Mouse (Mus musculus) forebrain, embryonic 13.5 days (tissue): ENCODE data around the gene Zg16. TPM values are rescaled to one million over a fixed set of nuclear protein-coding genes. Genes with fewer than 3 reads are reported as not detected.
"Not testable (repeated sequence)": the region's sequence is repeated elsewhere in the genome, so short reads cannot be mapped to it uniquely, and the experiment has no call there.

ENCODE experiments used
- ATAC-seq: fragments of 200-750 bp; cut with Nextera tagmentation; 2 replicates; pipeline ENCODE4 v1.8.0; 2017
- H3K27ac ChIP-seq: fragments of 300-500 bp; sonication (generic); 2 replicates; pipeline ENCODE4 v1.5.1; 2015; ENCODE audit warnings: inconsistent platforms, mild to moderate bottlenecking, moderate library complexity
- H3K27me3 ChIP-seq: fragments of 300-500 bp; sonication (generic); 2 replicates; pipeline ENCODE4 v1.6.1; 2015; ENCODE audit warnings: mild to moderate bottlenecking, inconsistent platforms
- H3K36me3 ChIP-seq: fragments of 300-500 bp; sonication (generic); 2 replicates; pipeline ENCODE4 v1.6.1; 2015; ENCODE audit warnings: mild to moderate bottlenecking, inconsistent platforms; ENCODE audit not compliant: poor library complexity, severe bottlenecking
- H3K4me1 ChIP-seq: fragments of 300-500 bp; sonication (generic); 2 replicates; pipeline ENCODE4 v1.6.1; 2015; ENCODE audit warnings: inconsistent platforms
- H3K4me2 ChIP-seq: fragments of 300-500 bp; sonication (generic); 2 replicates; pipeline ENCODE4 v1.6.1; 2015; ENCODE audit warnings: inconsistent platforms, mild to moderate bottlenecking, moderate library complexity
- H3K4me3 ChIP-seq: fragments of 300-500 bp; sonication (generic); 2 replicates; pipeline ENCODE4 v1.5.1; 2015; ENCODE audit warnings: mild to moderate bottlenecking, inconsistent platforms
- H3K9ac ChIP-seq: fragments of 300-500 bp; sonication (generic); 2 replicates; pipeline ENCODE4 v1.6.1; 2015; ENCODE audit warnings: mild to moderate bottlenecking, inconsistent platforms
- H3K9me3 ChIP-seq: fragments of 300-500 bp; sonication (generic); replicated peaks from 2 replicates; pipeline ENCODE4 v1.6.1; 2016; ENCODE audit warnings: inconsistent platforms
- WGBS: fragments of 180-500 bp; shearing (Covaris S2); methylation state at CpG from one replicate; pipeline ENCODE4 v1.1.7; 2015; 5-methylcytosine and 5-hydroxymethylcytosine counted together
- polyA plus RNA-seq: library from polyadenylated mRNA; unstranded; fragments of >200 nt; fragmentation: Nextera tagmentation; extraction: Ambion mirVana; gene quantifications from 2 replicates; pipeline ENCODE4 v1.2.1, GENCODE M21; 2015

Gene Zg16
- polyA plus RNA-seq, 1 experiment from 2014 or later: not detected

GRCm38 (mm10) chr7:127099528-127099927 is 12.4 kb upstream of the Zg16 start:
- ATAC-seq: no peak
- Histone ChIP-seq H3K9ac (no peak overlapping the region), H3K4me1 (peaks cover 6% of the 10 kb centered on the region; the same call in 1 of the 2 replicates), H3K9me3 (no peaks in the 10 kb centered on the region), H3K36me3 (no peaks in the 10 kb centered on the region), H3K27ac (no peak overlapping the region), H3K4me2 (no peak overlapping the region), H3K27me3 (no peaks in the 10 kb centered on the region), H3K4me3 (no peak overlapping the region)
- WGBS: 87% methylated on average over 4 of the region's 4 CpGs

GRCm38 (mm10) chr7:127098950-127099349 is 11.8 kb upstream of the Zg16 start:
- ATAC-seq: no peak
- no peak overlapping the region for H3K27ac ChIP-seq
- H3K27me3 ChIP-seq: no peaks in the 10 kb centered on the region
- H3K9ac ChIP-seq: no peak overlapping the region
- H3K36me3 ChIP-seq: no peaks in the 10 kb centered on the region
- no peak overlapping the region for H3K4me2 ChIP-seq
- H3K9me3 ChIP-seq: no peaks in the 10 kb centered on the region
- H3K4me3 ChIP-seq: no peak overlapping the region
- 92% methylated on average over 4 of the region's 4 CpGs for WGBS
- 0 out of 2 replicates have a peak, but pooled peaks cover under 1% of the 10 kb centered on the region for H3K4me1 ChIP-seq

GRCm38 (mm10) chr7:127098521-127098920 is 11.4 kb upstream of the Zg16 start:
- Histone ChIP-seq H3K36me3 (no peaks in the 10 kb centered on the region), H3K9me3 (no peaks in the 10 kb centered on the region), H3K9ac (no peak overlapping the region), H3K4me1 (no peaks in the 10 kb centered on the region), H3K27ac (no peak overlapping the region), H3K4me2 (no peak overlapping the region), H3K27me3 (no peaks in the 10 kb centered on the region), H3K4me3 (no peak overlapping the region)
- no peak for ATAC-seq
- 89% methylated on average over 5 of the region's 5 CpGs for WGBS

DNA sequence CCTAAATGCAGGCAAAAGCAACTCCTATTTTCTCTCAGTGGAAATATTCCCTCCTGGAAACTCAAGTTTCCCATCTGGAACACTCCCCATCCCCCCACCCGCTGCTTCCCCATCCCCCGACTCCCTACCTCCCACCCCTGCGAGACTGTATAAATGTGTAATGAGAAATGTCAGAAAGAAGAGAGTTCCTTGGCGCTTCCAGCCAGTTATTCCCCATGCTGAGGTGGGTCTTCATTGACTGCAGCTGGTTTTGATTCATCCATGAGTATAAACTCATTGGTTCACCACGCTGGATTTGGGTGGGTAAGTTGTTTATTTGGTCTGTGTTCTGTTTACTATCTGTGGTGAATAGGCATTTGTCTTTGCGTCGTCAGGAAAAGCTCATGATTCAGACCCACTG is 9.3 kb upstream of the Zg16 start:
- no peak for ATAC-seq
- H3K27ac ChIP-seq: no peak overlapping the region
- no peaks in the 10 kb centered on the region for H3K9me3 ChIP-seq
- no peak overlapping the region for H3K4me2 ChIP-seq
- H3K9ac ChIP-seq: no peak overlapping the region
- H3K27me3 ChIP-seq: no peaks in the 10 kb centered on the region
- 83% methylated on average over 7 of the region's 7 CpGs for WGBS
- no peaks in the 10 kb centered on the region for H3K36me3 ChIP-seq
- no peaks in the 10 kb centered on the region for H3K4me1 ChIP-seq
- no peak overlapping the region for H3K4me3 ChIP-seq

- no peak overlapping the region for H3K27ac ChIP-seq
- H3K9me3 ChIP-seq: no peaks in the 10 kb centered on the region
- ATAC-seq: no peak
- 79% methylated on average over 3 of the region's 3 CpGs for WGBS
- no peaks in the 10 kb centered on the region for H3K36me3 ChIP-seq
- peaks cover 7% of the 10 kb centered on the region for H3K4me1 ChIP-seq
- no peak overlapping the region for H3K4me2 ChIP-seq
- no peak overlapping the region for H3K9ac ChIP-seq
- H3K4me3 ChIP-seq: no peak overlapping the region
- H3K27me3 ChIP-seq: no peaks in the 10 kb centered on the region
Observed at GRCm38 (mm10) chr7:127093914-127094313, 6.8 kb upstream of the Zg16 start.

DNA sequence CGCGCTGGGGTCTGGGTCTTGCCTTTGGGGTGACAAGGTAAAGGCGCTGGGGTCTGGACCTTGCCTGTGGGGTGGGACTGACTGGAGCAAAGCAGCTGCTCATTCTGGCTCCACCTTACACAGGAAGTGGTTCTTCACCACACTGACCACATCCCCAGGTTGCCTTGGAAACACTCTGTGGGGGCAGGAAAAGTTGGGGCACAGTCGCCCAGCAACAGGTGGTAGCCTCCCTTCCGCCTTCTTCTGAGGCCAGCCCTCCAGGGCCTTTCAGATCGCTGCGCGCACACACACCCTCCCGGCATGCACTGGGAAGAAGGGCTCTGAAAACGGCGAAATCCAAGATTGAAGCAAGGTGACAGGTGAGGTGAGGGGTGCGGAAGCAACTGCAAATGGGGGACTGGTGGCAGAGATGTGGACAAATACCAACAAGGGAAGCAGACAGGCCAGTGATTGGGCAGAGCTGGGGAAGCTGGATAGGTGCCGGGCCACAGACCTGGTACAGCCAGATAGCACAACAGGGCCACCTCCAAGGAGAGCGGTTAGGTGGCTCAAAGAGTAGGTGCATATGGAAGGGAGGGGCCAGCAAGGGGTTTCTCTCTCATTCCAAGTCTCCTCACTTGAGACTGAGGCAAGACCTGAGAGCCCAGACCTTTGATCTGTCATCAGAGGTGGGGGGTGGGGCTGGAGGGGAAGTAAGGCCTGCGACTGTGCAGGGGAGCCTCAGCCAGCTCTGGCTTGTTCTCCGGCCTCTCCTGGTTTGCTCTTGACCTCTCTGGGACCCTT is 4.2 kb upstream of the Zg16 start, which contains the start of gene AI467606:
AI467606 (plus strand) TSS at position 246 of the 783 bp plus-strand sequence.
- Histone ChIP-seq H3K9me3 (no peaks in the 10 kb centered on the region), H3K27ac (no peak within 1 kb of the TSS), H3K4me2 (no peak within 1 kb of the TSS), H3K27me3 (no peaks in the 10 kb centered on the region), H3K4me1 (peaks cover 10% of the 10 kb centered on the region), H3K9ac (no peak within 1 kb of the TSS), H3K4me3 (no peak within 1 kb of the TSS), H3K36me3 (no peaks in the 10 kb centered on the region)
- WGBS: 76% methylated on average over 16 of the region's 16 CpGs
- ATAC-seq: no peak

- no peak for ATAC-seq
Observed at GRCm38 (mm10) chr7:127090154-127091113, 3.3 kb upstream of the Zg16 start.

DNA sequence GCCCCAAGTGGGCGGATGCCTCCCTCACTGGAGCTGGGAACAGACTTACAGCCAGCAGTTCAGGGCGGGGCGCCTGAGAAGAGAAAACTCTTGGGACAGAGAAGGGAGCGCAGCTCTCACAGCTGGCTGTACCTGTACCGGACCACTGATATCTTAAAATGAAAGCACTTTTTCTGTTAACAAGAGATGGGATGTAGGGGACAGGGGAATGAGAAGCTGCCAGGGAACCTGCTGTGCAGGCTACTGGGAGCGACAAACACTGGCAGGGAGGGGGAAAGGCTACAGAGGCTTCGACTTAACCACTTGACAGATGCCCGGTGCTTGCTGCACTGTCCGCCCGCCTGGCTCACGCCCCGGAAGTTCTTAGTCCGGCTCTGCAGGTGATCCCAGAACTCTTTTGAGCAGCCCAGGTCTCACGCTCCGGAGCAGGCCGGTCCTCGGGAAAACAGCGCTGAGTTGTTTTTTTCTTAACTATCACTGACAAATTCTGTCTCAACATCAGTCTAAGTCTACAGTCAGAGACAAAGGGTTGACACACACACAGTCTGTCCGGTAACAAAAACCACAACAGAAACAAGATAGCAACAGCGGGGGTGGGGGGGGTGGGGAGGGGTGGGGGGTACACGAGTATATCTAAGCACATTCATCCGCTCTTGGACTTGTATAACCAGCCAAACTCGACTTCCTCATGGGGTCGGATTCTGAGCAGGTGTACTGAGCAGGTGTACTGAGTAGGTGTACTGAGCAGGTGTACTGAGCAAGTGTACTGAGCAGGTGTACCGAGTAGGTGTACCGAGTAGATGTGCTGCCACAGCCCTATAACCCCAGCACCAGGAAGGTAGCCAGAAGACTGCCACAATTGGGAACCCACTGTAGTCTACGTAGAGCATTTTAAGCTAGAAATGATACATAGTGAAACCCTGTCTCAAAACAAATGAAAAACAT is 2.0 kb upstream of the Zg16 start:
- 21% methylated on average over 27 of the region's 27 CpGs for WGBS
- peak overlapping the region; percentile 48; the same call in 1 of the 2 replicates for H3K9ac ChIP-seq
- no peak overlapping the region for H3K27ac ChIP-seq

More at GRCm38 (mm10) chr7:127090154-127091113, 3.3 kb upstream of the Zg16 start:
- H3K27ac ChIP-seq: no peak overlapping the region
- H3K27me3 ChIP-seq: no peaks in the 10 kb centered on the region
- WGBS: 81% methylated on average over 20 of the region's 20 CpGs
- H3K9me3 ChIP-seq: no peaks in the 10 kb centered on the region
- no peak overlapping the region for H3K9ac ChIP-seq
- H3K4me2 ChIP-seq: no peak overlapping the region
- H3K4me1 ChIP-seq: peaks cover 10% of the 10 kb centered on the region
- no peak overlapping the region for H3K4me3 ChIP-seq
- no peaks in the 10 kb centered on the region for H3K36me3 ChIP-seq

GRCm38 (mm10) chr7:127088083-127088482 is 955 bp upstream of the Zg16 start:
- Histone ChIP-seq H3K9me3 (no peaks in the 10 kb centered on the region), H3K4me3 (no peak overlapping the region), H3K27me3 (no peaks in the 10 kb centered on the region), H3K27ac (no peak overlapping the region), H3K9ac (no peak overlapping the region), H3K36me3 (no peaks in the 10 kb centered on the region), H3K4me2 (no peak overlapping the region), H3K4me1 (peaks cover 10% of the 10 kb centered on the region)
- ATAC-seq: no peak
- 86% methylated on average over 3 of the region's 3 CpGs for WGBS

More for the DNA sequence above, 2.0 kb upstream of the Zg16 start:
- H3K4me1 ChIP-seq: peaks cover 10% of the 10 kb centered on the region
- peak overlapping the region; percentile 43 for H3K4me2 ChIP-seq
- H3K36me3 ChIP-seq: no peaks in the 10 kb centered on the region
- H3K4me3 ChIP-seq: peak overlapping the region; percentile 12; the same call in 1 of the 2 replicates
- no peaks in the 10 kb centered on the region for H3K9me3 ChIP-seq
- ATAC-seq: no peak
- no peaks in the 10 kb centered on the region for H3K27me3 ChIP-seq

DNA sequence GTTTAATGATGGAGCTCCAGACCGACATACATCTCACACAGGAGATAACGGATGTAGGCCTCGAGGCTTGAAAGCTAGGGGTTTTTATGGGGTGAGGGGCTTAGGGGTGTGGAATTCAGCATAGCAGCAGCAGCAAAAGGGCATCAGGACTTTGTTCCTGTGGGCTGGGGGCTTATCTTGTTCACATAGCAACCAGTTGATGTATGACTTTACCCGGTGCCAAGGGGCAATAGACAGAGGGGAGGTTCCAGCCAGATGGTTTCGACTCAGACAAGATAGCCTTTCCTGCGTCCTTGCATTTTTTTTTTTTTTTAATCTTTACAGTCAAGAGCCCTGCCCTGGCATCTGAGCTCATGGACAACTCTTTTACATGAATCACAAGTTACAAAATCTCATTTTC is 1.4 kb downstream of the Zg16 start:
- WGBS: 93% methylated on average over 6 of the region's 6 CpGs
- H3K27ac ChIP-seq, ATAC-seq, H3K4me2 ChIP-seq, H3K27me3 ChIP-seq, H3K4me3 ChIP-seq, H3K4me1 ChIP-seq, H3K9me3 ChIP-seq, H3K36me3 ChIP-seq, H3K9ac ChIP-seq: not testable (repeated sequence)

DNA sequence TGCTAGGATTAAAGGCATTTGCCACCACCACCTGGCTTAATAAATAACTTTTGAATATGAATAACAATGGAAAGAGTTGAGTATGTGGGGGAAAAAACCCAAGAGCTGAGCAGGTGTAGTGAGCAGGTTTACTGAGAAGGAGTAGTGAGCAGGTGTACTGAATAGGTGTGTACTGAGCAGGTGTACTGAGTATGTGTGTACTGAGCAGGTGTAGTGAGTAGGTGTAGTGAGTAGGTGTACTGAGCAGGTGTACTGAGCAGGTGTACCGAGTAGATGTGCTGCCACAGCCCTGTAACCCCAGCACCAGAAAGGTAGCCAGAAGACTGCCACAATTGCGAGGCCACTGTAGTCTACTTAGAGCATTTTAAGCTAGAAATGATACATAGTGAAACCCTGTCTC is 2.3 kb downstream of the Zg16 start:
- Histone ChIP-seq H3K4me1 (peaks cover 10% of the 10 kb centered on the region), H3K9me3 (no peaks in the 10 kb centered on the region), H3K9ac (no peak overlapping the region), H3K4me3 (no peak overlapping the region), H3K36me3 (no peaks in the 10 kb centered on the region), H3K27ac (no peak overlapping the region), H3K4me2 (no peak overlapping the region), H3K27me3 (no peaks in the 10 kb centered on the region)
- no peak for ATAC-seq
- WGBS: 89% methylated on average over 2 of the region's 2 CpGs
